Mouse (Mus musculus) cortical plate, adult 2 months (tissue): Measurements from ENCODE around the gene Slc23a2.

Experiments used
- CTCF ChIP-seq: fragments of 200-500 bp; IDR thresholded peaks from 2 replicates; pipeline ENCODE4 v1.5.1; 2011; ENCODE audit warnings: mild to moderate bottlenecking, control low read depth, low read length; ENCODE audit not compliant: insufficient read depth; ENCODE audit errors: extremely low read depth
- POLR2A ChIP-seq: fragments of 200-500 bp; IDR thresholded peaks from 2 replicates; pipeline ENCODE4 v1.6.1; 2011; ENCODE audit warnings: mild to moderate bottlenecking, low read length, control low read depth; ENCODE audit not compliant: insufficient read depth; ENCODE audit errors: extremely low read depth

- TF ChIP-seq CTCF (no peak), POLR2A (no peak)
Observed at GRCm38 (mm10) chr2:132018156-132018555, 126.8 kb downstream of the Slc23a2 start.
